Comparison of ENCODE assay signal across 9 mouse cellular contexts in genomic region chr14:76151820-76152161, GRCm38 (mm10). TPM values are rescaled to one million over a fixed set of nuclear protein-coding genes. Genes with fewer than 3 reads are reported as not detected.
DNase-seq lines count a peak whose midpoint lies in the region; ATAC-seq and TF ChIP-seq lines count a peak whose summit lies in the region.
"Had no signal": no experiment of that assay in that cellular context is flagged by ENCODE, and none has a peak within 500 bp of the region (broad histone marks: within the 10 kb centered on the region; RNA-seq: fewer than 3 reads in every experiment).

No protein-coding gene starts in this region.

- H3K9ac ChIP-seq in heart, postnatal 0 days (replicated peaks; ENCODE audit: low read depth, low read length) = peak overlapping the region; percentile 91
- H3K9ac ChIP-seq in hindbrain, embryonic 12.5 days = peak overlapping the region; percentile 81; the same call in 1 of the 2 replicates
- peak overlapping the region; percentile 84 for H3K9ac ChIP-seq in midbrain, embryonic 12.5 days (replicated peaks)

- TF ChIP-seq POLR2A in bone marrow, adult 2 months (IDR thresholded peaks at IDR 0.05; ENCODE audit: borderline replicate concordance, control insufficient read depth, low read depth, low read length) = no peak

- WGBS in heart, postnatal 0 days = 3% methylated on average over 10 of the region's 10 CpGs
- WGBS in bone marrow, adult 2 months = 2% methylated on average over 10 of the region's 10 CpGs
- WGBS in hindbrain, embryonic 12.5 days = 3% methylated on average over 10 of the region's 10 CpGs
- WGBS in midbrain, embryonic 12.5 days = 2% methylated on average over 10 of the region's 10 CpGs

- TF ChIP-seq CTCF in heart, postnatal 0 days (IDR thresholded peaks at IDR 0.05; ENCODE audit: low read depth) = no peak
- no peak for TF ChIP-seq CTCF in bone marrow, adult 2 months (IDR thresholded peaks at IDR 0.05; ENCODE audit: control insufficient read depth, insufficient read depth, low read length)

- intact Hi-C loops in heart, postnatal 36 days (cut with DNase I) = loop anchor here (1.0 to 10.0 kb wide), 3 partner anchors 261 to 603 kb away; no protein-coding TSS in a partner anchor

- no peaks in the 10 kb centered on the region for H3K9me3 ChIP-seq in heart, postnatal 0 days (replicated peaks; ENCODE audit: control insufficient read depth, low read length)
- no peaks in the 10 kb centered on the region for H3K9me3 ChIP-seq in hindbrain, embryonic 12.5 days (replicated peaks)
- H3K9me3 ChIP-seq in midbrain, embryonic 12.5 days = no peaks in the 10 kb centered on the region

- no peak for ATAC-seq in heart, postnatal 0 days (ENCODE audit: insufficient read depth, low read depth)
- no peak for ATAC-seq in hindbrain, embryonic 12.5 days (ENCODE audit: low FRiP score)
- no peak for ATAC-seq in midbrain, embryonic 12.5 days (ENCODE audit: low FRiP score, low read depth)
- ATAC-seq in inflammation-experienced regulatory T-cells, adult 6 months = no peak
- ATAC-seq in granulocyte monocyte progenitor cell, adult 5-6 weeks (replicated peaks; ENCODE audit: poor library complexity, severe bottlenecking) = no peak

- peak overlapping the region; percentile 90 for H3K4me3 ChIP-seq in heart, postnatal 0 days (ENCODE audit: low read depth, low read length)
- H3K4me3 ChIP-seq in bone marrow, adult 2 months (replicated peaks; ENCODE audit: control insufficient read depth, low read depth, low read length) = peak overlapping the region; percentile 77
- H3K4me3 ChIP-seq in hindbrain, embryonic 12.5 days = peak overlapping the region; percentile 59
- H3K4me3 ChIP-seq in midbrain, embryonic 12.5 days = peak overlapping the region; percentile 56

- H3K27me3 ChIP-seq in heart, postnatal 0 days (ENCODE audit: control insufficient read depth, insufficient read depth, low read length) = no peaks in the 10 kb centered on the region
- H3K27me3 ChIP-seq in hindbrain, embryonic 12.5 days = no peaks in the 10 kb centered on the region
- peaks cover 4% of the 10 kb centered on the region; the same call in 1 of the 2 replicates for H3K27me3 ChIP-seq in midbrain, embryonic 12.5 days
- H3K27me3 ChIP-seq: Patski had no signal

- no peak for TF ChIP-seq EP300 in heart, postnatal 0 days (IDR thresholded peaks at IDR 0.05; ENCODE audit: low read depth)

- peak overlapping the region; percentile 91 for H3K4me2 ChIP-seq in heart, postnatal 0 days (ENCODE audit: low read depth, low read length)
- peak overlapping the region; percentile 63 for H3K4me2 ChIP-seq in hindbrain, embryonic 12.5 days (replicated peaks)
- peak overlapping the region; percentile 65 for H3K4me2 ChIP-seq in midbrain, embryonic 12.5 days (replicated peaks)

- no peak for DNase-seq in heart, postnatal 0 days (ENCODE audit: low spot score)
- no peak for DNase-seq in heart, postnatal 36 days
- no peak for DNase-seq in c-Kit-positive CD71-positive TER-119-positive erythroid progenitor cells, embryonic 14.5 days (ENCODE audit: low spot score)

- H3K4me1 ChIP-seq in heart, postnatal 0 days (ENCODE audit: control insufficient read depth, insufficient read depth) = peaks cover 18% of the 10 kb centered on the region
- H3K4me1 ChIP-seq in bone marrow, adult 2 months (ENCODE audit: control insufficient read depth, insufficient read depth, low read length) = no peaks in the 10 kb centered on the region
- peaks cover 13% of the 10 kb centered on the region for H3K4me1 ChIP-seq in hindbrain, embryonic 12.5 days
- peaks cover 14% of the 10 kb centered on the region; the same call in 1 of the 2 replicates for H3K4me1 ChIP-seq in midbrain, embryonic 12.5 days

- no peaks in the 10 kb centered on the region for H3K36me3 ChIP-seq in heart, postnatal 0 days (replicated peaks; ENCODE audit: control insufficient read depth, insufficient read depth, low read length)
- no peaks in the 10 kb centered on the region for H3K36me3 ChIP-seq in hindbrain, embryonic 12.5 days
- no peaks in the 10 kb centered on the region for H3K36me3 ChIP-seq in midbrain, embryonic 12.5 days

- peak overlapping the region; percentile 100 for H3K27ac ChIP-seq in heart, postnatal 0 days (ENCODE audit: low read depth)
- H3K27ac ChIP-seq in bone marrow, adult 2 months (ENCODE audit: control insufficient read depth, insufficient read depth, low read depth, low read length, poor library complexity) = no peak overlapping the region; the same call in 1 of the 2 replicates
- peak overlapping the region; percentile 96 for H3K27ac ChIP-seq in hindbrain, embryonic 12.5 days
- peak overlapping the region; percentile 98 for H3K27ac ChIP-seq in midbrain, embryonic 12.5 days (replicated peaks)

RNA-seq across cellular contexts. Expression of gene Nufip1, which starts 41.1 kb away (rescaled TPM):
- total RNA-seq in heart, postnatal 0 days (2014; rRNA removed; ENCODE audit: low replicate concordance) = 6.0 and 6.5 TPM in 2 replicates
- polyA plus RNA-seq in heart, postnatal 0 days (2015; fragmentation: Nextera tagmentation; extraction: Ambion mirVana) = 5.4 and 6.0 TPM in 2 replicates
- 1 to 10 TPM; 3.5 to 3.9 TPM for total RNA-seq in heart, postnatal 36 days (2021)
- polyA plus RNA-seq in bone marrow, adult 2 months (2011; ENCODE audit: insufficient read depth, insufficient read length, low replicate concordance, missing spikeins) = 3.3 and 12.0 TPM in 2 replicates
- 15.3 and 16.0 TPM in 2 replicates for polyA plus RNA-seq in hindbrain, embryonic 12.5 days (2016; fragmentation: Nextera tagmentation; extraction: Ambion mirVana)
- polyA plus RNA-seq in midbrain, embryonic 12.5 days (2016; fragmentation: Nextera tagmentation; extraction: Ambion mirVana) = 16.3 and 17.7 TPM in 2 replicates
- polyA plus RNA-seq in inflammation-experienced regulatory T-cells, adult 6 months (2017; shearing (Covaris generic)) = 1 to 10 TPM; 6.1 to 7.6 (median 7.1) TPM
- total RNA-seq in granulocyte monocyte progenitor cell, adult 5-6 weeks (2014; fragmentation: Nextera tagmentation) = 14.1 and 20.3 TPM in 2 replicates
- total RNA-seq in granulocyte monocyte progenitor cell, adult 5-6 weeks (2017) = 24.8 and 29.9 TPM in 2 replicates

RNA-seq across cellular contexts. Expression of gene Gpalpp1, which starts 41.2 kb away (rescaled TPM):
- 8.8 and 11.4 TPM in 2 replicates for total RNA-seq in heart, postnatal 0 days (2014; rRNA removed; ENCODE audit: low replicate concordance)
- 5.8 and 6.2 TPM in 2 replicates for polyA plus RNA-seq in heart, postnatal 0 days (2015; fragmentation: Nextera tagmentation; extraction: Ambion mirVana)
- total RNA-seq in heart, postnatal 36 days (2021) = 10 to 100 TPM in 1 of 2 experiments, 1 to 10 TPM in 1; 9.3 to 12.5 TPM
- 4.6 and 8.9 TPM in 2 replicates for polyA plus RNA-seq in bone marrow, adult 2 months (2011; ENCODE audit: insufficient read depth, insufficient read length, low replicate concordance, missing spikeins)
- 18.5 and 18.8 TPM in 2 replicates for polyA plus RNA-seq in hindbrain, embryonic 12.5 days (2016; fragmentation: Nextera tagmentation; extraction: Ambion mirVana)
- polyA plus RNA-seq in midbrain, embryonic 12.5 days (2016; fragmentation: Nextera tagmentation; extraction: Ambion mirVana) = 19.2 and 21.2 TPM in 2 replicates
- 10 to 100 TPM; 10.6 to 12.3 (median 10.6) TPM for polyA plus RNA-seq in inflammation-experienced regulatory T-cells, adult 6 months (2017; shearing (Covaris generic))
- 20.4 and 22.4 TPM in 2 replicates for total RNA-seq in granulocyte monocyte progenitor cell, adult 5-6 weeks (2014; fragmentation: Nextera tagmentation)
- 31.5 and 35.1 TPM in 2 replicates for total RNA-seq in granulocyte monocyte progenitor cell, adult 5-6 weeks (2017)
